Mouse (Mus musculus) lung, postnatal 0 days (tissue): ENCODE data around the gene Cd200r3. TPM values are rescaled to one million over a fixed set of nuclear protein-coding genes. Genes with fewer than 3 reads are reported as not detected.
A peak's percentile ranks its signal among the peaks of the same experiment; 100 is the strongest.

Experiments
- ATAC-seq: fragments of 200-750 bp; cut with Nextera tagmentation; 2 replicates; pipeline ENCODE4 v1.8.0; 2017; ENCODE audit warnings: moderate library complexity
- DNase-seq: peaks from one replicate; pipeline ENCODE4 v3.0.0-alpha.2; 2016; ENCODE audit warnings: low spot score
- H3K27ac ChIP-seq: fragments of 300-500 bp; sonication (generic); 2 replicates; pipeline ENCODE4 v1.5.1; 2014; ENCODE audit warnings: antibody characterized with exemption, mild to moderate bottlenecking, low read length, mixed read lengths
- H3K27me3 ChIP-seq: fragments of 300-500 bp; sonication (generic); replicated peaks from 2 replicates; pipeline ENCODE4 v1.6.1; 2014; ENCODE audit warnings: low read length, mixed read lengths; ENCODE audit not compliant: insufficient read depth
- H3K36me3 ChIP-seq: fragments of 300-500 bp; sonication (generic); 2 replicates; pipeline ENCODE4 v1.6.1; 2014; ENCODE audit warnings: low read length, mixed read lengths; ENCODE audit not compliant: insufficient read depth
- H3K4me1 ChIP-seq: fragments of 300-500 bp; sonication (generic); 2 replicates; pipeline ENCODE4 v1.6.1; 2014; ENCODE audit warnings: antibody characterized with exemption, low read depth, low read length, mixed read lengths; ENCODE audit not compliant: insufficient read depth
- H3K4me2 ChIP-seq: fragments of 300-500 bp; sonication (generic); replicated peaks from 2 replicates; pipeline ENCODE4 v1.6.1; 2014; ENCODE audit warnings: low read depth, mild to moderate bottlenecking, low read length, moderate library complexity, mixed read lengths
- H3K4me3 ChIP-seq: fragments of 300-500 bp; sonication (generic); 2 replicates; pipeline ENCODE4 v1.5.1; 2014; ENCODE audit warnings: low read depth, low read length
- H3K9ac ChIP-seq: fragments of 300-500 bp; sonication (generic); replicated peaks from 2 replicates; pipeline ENCODE4 v1.6.1; 2014; ENCODE audit warnings: low read depth, mild to moderate bottlenecking
- H3K9me3 ChIP-seq: fragments of 300-500 bp; sonication (generic); 2 replicates; pipeline ENCODE4 v1.6.1; 2016; ENCODE audit warnings: low read length, mixed read lengths
- CTCF ChIP-seq: IDR thresholded peaks from 2 replicates; pipeline ENCODE4 v1.5.1; 2016; ENCODE audit warnings: antibody characterized with exemption, mild to moderate bottlenecking
- EP300 ChIP-seq: IDR thresholded peaks from 2 replicates; pipeline ENCODE4 v1.6.1; 2016; ENCODE audit warnings: antibody characterized with exemption, mild to moderate bottlenecking, control low read depth
- WGBS: fragments of 180-500 bp; shearing (Covaris S2); extraction: QIAGEN DNeasy Blood & Tissue Kit; methylation state at CpG from one replicate; pipeline ENCODE4 v1.1.7; 2014; 5-methylcytosine and 5-hydroxymethylcytosine counted together
- polyA plus RNA-seq: library from polyadenylated mRNA; unstranded; fragments of >200 nt; fragmentation: Nextera tagmentation; extraction: Ambion mirVana; gene quantifications from 2 replicates; pipeline ENCODE4 v1.2.1, GENCODE M21; 2015

The Cd200r3 gene
- polyA plus RNA-seq, result 0.87 and 0.92 TPM in 2 replicates

- Histone ChIP-seq H3K4me3 (no peak within 1 kb of the TSS), H3K9ac (no peak within 1 kb of the TSS), H3K27me3 (no peaks in the 10 kb centered on the region), H3K36me3 (no peaks in the 10 kb centered on the region), H3K27ac (no peak within 1 kb of the TSS), H3K4me1 (no peaks in the 10 kb centered on the region), H3K9me3 (no peaks in the 10 kb centered on the region), H3K4me2 (no peak within 1 kb of the TSS)
- ATAC-seq (no peak), DNase-seq (no peak)
- 45% methylated on average over 3 of the region's 3 CpGs for WGBS
- TF ChIP-seq CTCF, result no peak
- no peak for TF ChIP-seq EP300
Measured at GRCm38 (mm10) chr16:44943468-44943867, at the start of gene Cd200r3. Gene Cd200r3, plus strand, starts transcription at chr16:44943678.

- DNase-seq, result no peak
- no peaks in the 10 kb centered on the region for H3K9me3 ChIP-seq
- WGBS, result 76% methylated on average over 1 of the region's 1 CpGs
Measured at GRCm38 (mm10) chr16:44932016-44932415, 11.5 kb upstream of the Cd200r3 start.

GRCm38 (mm10) chr16:44951360-44952114, 8.1 kb downstream of the Cd200r3 start:
- Histone ChIP-seq H3K36me3 (no peaks in the 10 kb centered on the region), H3K9ac (no peak overlapping the region), H3K27me3 (no peaks in the 10 kb centered on the region), H3K27ac (no peak overlapping the region), H3K4me2 (no peak overlapping the region), H3K9me3 (no peaks in the 10 kb centered on the region), H3K4me1 (no peaks in the 10 kb centered on the region), H3K4me3 (no peak overlapping the region)
- 59% methylated on average over 4 of the region's 4 CpGs for WGBS
- TF ChIP-seq EP300 (no peak), CTCF (no peak)
- DNase-seq (no peak), ATAC-seq (no peak)

More at GRCm38 (mm10) chr16:44932016-44932415, 11.5 kb upstream of the Cd200r3 start:
- no peak overlapping the region for H3K27ac ChIP-seq
- TF ChIP-seq CTCF (no peak), EP300 (no peak)
- no peak for ATAC-seq
- H3K4me2 ChIP-seq, result no peak overlapping the region
- H3K4me3 ChIP-seq, result no peak overlapping the region
- H3K4me1 ChIP-seq, result no peaks in the 10 kb centered on the region
- H3K9ac ChIP-seq, result no peak overlapping the region
- H3K27me3 ChIP-seq, result no peaks in the 10 kb centered on the region
- H3K36me3 ChIP-seq, result no peaks in the 10 kb centered on the region

- no peaks in the 10 kb centered on the region for H3K27me3 ChIP-seq
- peak; percentile 33 for DNase-seq
- no peak overlapping the region for H3K4me3 ChIP-seq
- H3K9ac ChIP-seq, result no peak overlapping the region
- H3K9me3 ChIP-seq, result no peaks in the 10 kb centered on the region
- TF ChIP-seq EP300, result no peak
- TF ChIP-seq CTCF, result peak; percentile 48
- 79% methylated on average over 2 of the region's 2 CpGs for WGBS
- no peak for ATAC-seq
- no peak overlapping the region for H3K27ac ChIP-seq
- H3K4me2 ChIP-seq, result no peak overlapping the region
- H3K4me1 ChIP-seq, result peaks cover 6% of the 10 kb centered on the region; the same call in 1 of the 2 replicates
- no peaks in the 10 kb centered on the region for H3K36me3 ChIP-seq
Measured at GRCm38 (mm10) chr16:44962296-44962695, 18.8 kb downstream of the Cd200r3 start.

GRCm38 (mm10) chr16:44962777-44963176, 19.3 kb downstream of the Cd200r3 start:
- Histone ChIP-seq H3K27me3 (no peaks in the 10 kb centered on the region), H3K4me1 (peaks cover 6% of the 10 kb centered on the region; the same call in 1 of the 2 replicates), H3K36me3 (no peaks in the 10 kb centered on the region), H3K27ac (no peak overlapping the region), H3K4me3 (no peak overlapping the region), H3K4me2 (no peak overlapping the region), H3K9me3 (no peaks in the 10 kb centered on the region), H3K9ac (no peak overlapping the region)
- DNase-seq (peak; percentile 52), ATAC-seq (no peak)
- TF ChIP-seq CTCF (no peak), EP300 (no peak)
- WGBS, result 52% methylated on average over 2 of the region's 2 CpGs

- TF ChIP-seq CTCF (no peak), EP300 (no peak)
- Histone ChIP-seq H3K4me3 (no peak overlapping the region), H3K36me3 (no peaks in the 10 kb centered on the region), H3K27me3 (no peaks in the 10 kb centered on the region), H3K9ac (no peak overlapping the region), H3K27ac (no peak overlapping the region), H3K9me3 (no peaks in the 10 kb centered on the region), H3K4me2 (no peak overlapping the region), H3K4me1 (peaks cover 6% of the 10 kb centered on the region; the same call in 1 of the 2 replicates)
- no peak for ATAC-seq
- no peak for DNase-seq
- WGBS, result 79% methylated on average over 6 of the region's 6 CpGs
Measured at GRCm38 (mm10) chr16:44964526-44965374, 21.3 kb downstream of the Cd200r3 start.
